Mouse (Mus musculus) spleen, postnatal 10 days (tissue): ENCODE results near the gene Tap1.
"Not testable (repeated sequence)": the region's sequence is repeated elsewhere in the genome, so short reads cannot be mapped to it uniquely, and the experiment has no call there.

Experiments
- DNase-seq, 2 experiments: peaks; one replicate each; pipeline ENCODE4 v3.0.0; 2021 to 2022; ENCODE audit warnings: low spot score in 2 of 2

The Tap1 gene

GRCm38 (mm10) chr17:34225911-34226310 lies 38.6 kb downstream of the Tap1 start:
- peak in 1 of 2 experiments; percentile 55 for DNase-seq

GRCm38 (mm10) chr17:34230971-34231370 lies 43.6 kb downstream of the Tap1 start:
- peak in 1 of 2 experiments; percentile 10 for DNase-seq

- DNase-seq: not testable (repeated sequence)
Observed at GRCm38 (mm10) chr17:34232021-34232420, 44.7 kb downstream of the Tap1 start.

GRCm38 (mm10) chr17:34234926-34235325 lies 47.6 kb downstream of the Tap1 start:
- peak; percentile 59 to 88 for DNase-seq

- DNase-seq: peak in 1 of 2 experiments; percentile 12
Observed at GRCm38 (mm10) chr17:34236691-34237090, 49.3 kb downstream of the Tap1 start.

- DNase-seq: peak in 1 of 2 experiments; percentile 6
Observed at GRCm38 (mm10) chr17:34237741-34238140, 50.4 kb downstream of the Tap1 start.

- peak in 1 of 2 experiments; percentile 68 for DNase-seq
Observed at GRCm38 (mm10) chr17:34238706-34239105, 51.4 kb downstream of the Tap1 start, which contains the start of gene H2-Ob. Gene H2-Ob (plus strand): TSS chr17:34238903.

- DNase-seq: peak in 1 of 2 experiments; percentile 33
Observed at GRCm38 (mm10) chr17:34239601-34240041, 52.3 kb downstream of the Tap1 start.

GRCm38 (mm10) chr17:34240366-34240765 lies 53.0 kb downstream of the Tap1 start:
- DNase-seq: peak in 1 of 2 experiments; percentile 9

- DNase-seq: peak in 1 of 2 experiments; percentile 13
Observed at GRCm38 (mm10) chr17:34240916-34241315, 53.6 kb downstream of the Tap1 start.

GRCm38 (mm10) chr17:34244656-34245055 lies 57.3 kb downstream of the Tap1 start:
- DNase-seq: peak in 1 of 2 experiments; percentile 2
